Mouse (Mus musculus) neural tube, embryonic 14.5 days (tissue): ENCODE data around the gene Ubac2. TPM values are rescaled to one million over a fixed set of nuclear protein-coding genes. Genes with fewer than 3 reads are reported as not detected.

Experiments used
- ATAC-seq: fragments of 200-750 bp; cut with Nextera tagmentation; 2 replicates; pipeline ENCODE4 v1.8.0; 2017; ENCODE audit warnings: low read depth, mild to moderate bottlenecking, moderate TSS enrichment, moderate library complexity
- H3K27ac ChIP-seq: fragments of 300-500 bp; sonication (generic); 2 replicates; pipeline ENCODE4 v1.5.1; 2014; ENCODE audit warnings: low read depth, mild to moderate bottlenecking, control low read depth, low read length, moderate library complexity, mixed read lengths
- H3K27me3 ChIP-seq: fragments of 300-500 bp; sonication (generic); 2 replicates; pipeline ENCODE4 v1.6.1; 2014; ENCODE audit warnings: low read length; ENCODE audit not compliant: control insufficient read depth, insufficient read depth
- H3K36me3 ChIP-seq: fragments of 300-500 bp; sonication (generic); 2 replicates; pipeline ENCODE4 v1.6.1; 2014; ENCODE audit warnings: low read length, mixed read lengths; ENCODE audit not compliant: control insufficient read depth, insufficient read depth
- H3K4me1 ChIP-seq: fragments of 300-500 bp; sonication (generic); 2 replicates; pipeline ENCODE4 v1.6.1; 2014; ENCODE audit warnings: low read length; ENCODE audit not compliant: control insufficient read depth, insufficient read depth
- H3K4me2 ChIP-seq: fragments of 300-500 bp; sonication (generic); 2 replicates; pipeline ENCODE4 v1.6.1; 2014; ENCODE audit warnings: mild to moderate bottlenecking, low read depth, low read length, control low read depth
- H3K4me3 ChIP-seq: fragments of 300-500 bp; sonication (generic); 2 replicates; pipeline ENCODE4 v1.5.1; 2014; ENCODE audit warnings: low read depth, low read length, control low read depth, mixed read lengths
- H3K9ac ChIP-seq: fragments of 300-500 bp; sonication (generic); replicated peaks from 2 replicates; pipeline ENCODE4 v1.6.1; 2014; ENCODE audit warnings: low read depth, mild to moderate bottlenecking, control low read depth, low read length, mixed read lengths
- H3K9me3 ChIP-seq: fragments of 300-500 bp; sonication (generic); 2 replicates; pipeline ENCODE4 v1.6.1; 2016; ENCODE audit warnings: low read length; ENCODE audit not compliant: control insufficient read depth
- WGBS: fragments of 180-500 bp; shearing (Covaris S2); extraction: QIAGEN DNeasy Blood & Tissue Kit; methylation state at CpG from one replicate; pipeline ENCODE4 v1.1.7; 2014; 5-methylcytosine and 5-hydroxymethylcytosine counted together
- polyA plus RNA-seq: library from polyadenylated mRNA; unstranded; fragments of >200 nt; fragmentation: Nextera tagmentation; extraction: Ambion mirVana; gene quantifications from 2 replicates; pipeline ENCODE4 v1.2.1, GENCODE M21; 2014

The Ubac2 gene
- polyA plus RNA-seq, 1 experiment from 2014 or later, result 48.7 TPM

DNA sequence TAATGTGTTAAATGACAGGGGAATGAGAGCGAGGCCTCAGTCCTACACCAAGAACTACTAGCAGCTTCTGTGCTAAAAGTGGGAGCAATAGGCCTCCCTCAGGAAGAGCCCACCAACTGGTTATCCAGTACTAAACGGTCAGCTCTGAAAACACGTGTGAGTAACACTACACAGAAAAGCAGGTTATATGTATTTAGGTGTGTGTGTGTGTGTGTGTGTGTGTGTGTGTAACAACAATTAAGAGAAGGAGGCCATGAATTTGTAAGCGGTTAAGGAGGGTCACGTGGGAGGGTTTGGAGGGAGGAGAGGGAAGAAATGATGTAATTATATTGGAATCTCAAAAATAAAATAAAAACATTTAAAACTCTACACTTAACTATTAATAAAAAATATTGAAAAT, 36.7 kb downstream of the Ubac2 start:
- Histone ChIP-seq H3K27me3 (no peaks in the 10 kb centered on the region), H3K27ac (no peak overlapping the region), H3K4me2 (no peak overlapping the region), H3K4me1 (no peaks in the 10 kb centered on the region), H3K36me3 (peaks cover 4% of the 10 kb centered on the region; the same call in 1 of the 2 replicates), H3K4me3 (no peak overlapping the region), H3K9me3 (no peaks in the 10 kb centered on the region), H3K9ac (no peak overlapping the region)
- ATAC-seq, result no peak
- WGBS, result 90% methylated on average over 5 of the region's 5 CpGs

DNA sequence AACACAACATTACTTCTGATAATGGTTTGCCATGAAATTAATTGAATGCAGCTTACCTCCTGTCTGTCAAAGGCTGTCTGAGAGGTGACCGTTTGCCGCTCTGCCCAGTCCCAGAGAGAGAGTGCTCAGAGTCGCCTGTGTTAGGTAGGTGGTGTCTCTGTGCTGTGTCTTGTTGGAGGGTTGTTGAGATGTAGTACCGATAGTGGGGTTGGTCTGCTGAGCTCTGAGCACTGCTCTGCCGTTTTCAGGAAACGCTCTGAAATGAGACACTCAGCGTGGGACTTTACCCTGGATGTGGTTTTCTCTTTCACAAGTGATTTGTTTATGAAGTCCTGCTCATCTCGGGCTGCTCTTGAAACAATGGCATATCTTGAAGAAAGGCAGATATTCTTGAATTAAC, 37.2 kb downstream of the Ubac2 start, which contains the start of gene Gpr18:
TSS of gene Gpr18 (minus strand) at position 161 of the 400 bp plus-strand sequence.
- 86% methylated on average over 8 of the region's 8 CpGs for WGBS
- Histone ChIP-seq H3K27me3 (no peaks in the 10 kb centered on the region), H3K9me3 (no peaks in the 10 kb centered on the region), H3K4me3 (no peak within 1 kb of the TSS), H3K9ac (no peak within 1 kb of the TSS), H3K36me3 (peaks cover 4% of the 10 kb centered on the region; the same call in 1 of the 2 replicates), H3K27ac (no peak within 1 kb of the TSS), H3K4me2 (no peak within 1 kb of the TSS), H3K4me1 (no peaks in the 10 kb centered on the region)
- ATAC-seq, result no peak

DNA sequence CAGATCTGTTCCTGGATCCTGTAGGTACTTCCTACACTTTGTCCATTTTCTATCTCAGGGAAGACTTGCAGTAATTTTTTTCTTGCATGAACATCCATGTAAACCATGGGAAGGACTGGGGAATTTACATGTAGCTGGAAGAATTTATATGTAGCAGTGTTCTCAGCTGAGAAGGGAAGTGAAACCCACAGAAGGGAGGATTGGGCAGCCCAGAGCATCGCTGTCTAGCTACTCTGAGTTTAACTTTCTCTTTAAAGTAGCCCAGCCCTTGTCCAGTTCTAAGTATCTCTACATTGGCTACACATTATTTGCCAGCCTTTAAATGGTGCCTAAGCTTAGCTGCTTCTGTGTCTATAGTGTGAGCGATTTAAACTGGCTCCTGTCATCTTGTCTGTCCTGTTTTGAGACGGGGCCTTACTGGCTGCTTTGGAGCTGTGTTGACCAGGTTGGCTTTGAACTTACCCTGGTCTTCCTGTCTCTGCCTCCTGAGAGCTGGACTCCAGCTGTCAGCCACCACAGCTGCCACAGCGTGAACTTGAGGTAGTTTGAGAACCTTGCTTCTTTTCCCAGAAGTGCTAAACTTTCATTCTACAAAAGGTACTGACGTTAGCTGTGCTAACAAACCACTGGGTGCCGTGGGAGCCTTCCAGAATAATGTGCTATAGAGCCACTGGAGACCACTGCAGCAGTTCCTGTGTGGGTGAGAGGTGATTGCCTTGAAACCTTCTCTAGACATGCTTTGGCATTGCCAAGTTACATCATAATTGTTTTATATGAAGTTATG, 38.1 kb downstream of the Ubac2 start:
- 91% methylated on average over 6 of the region's 6 CpGs for WGBS
- ATAC-seq, result no peak
- Histone ChIP-seq H3K9me3 (no peaks in the 10 kb centered on the region), H3K36me3 (peaks cover 4% of the 10 kb centered on the region; the same call in 1 of the 2 replicates), H3K4me2 (no peak overlapping the region), H3K9ac (no peak overlapping the region), H3K4me1 (no peaks in the 10 kb centered on the region), H3K27ac (no peak overlapping the region), H3K4me3 (no peak overlapping the region), H3K27me3 (no peaks in the 10 kb centered on the region)

DNA sequence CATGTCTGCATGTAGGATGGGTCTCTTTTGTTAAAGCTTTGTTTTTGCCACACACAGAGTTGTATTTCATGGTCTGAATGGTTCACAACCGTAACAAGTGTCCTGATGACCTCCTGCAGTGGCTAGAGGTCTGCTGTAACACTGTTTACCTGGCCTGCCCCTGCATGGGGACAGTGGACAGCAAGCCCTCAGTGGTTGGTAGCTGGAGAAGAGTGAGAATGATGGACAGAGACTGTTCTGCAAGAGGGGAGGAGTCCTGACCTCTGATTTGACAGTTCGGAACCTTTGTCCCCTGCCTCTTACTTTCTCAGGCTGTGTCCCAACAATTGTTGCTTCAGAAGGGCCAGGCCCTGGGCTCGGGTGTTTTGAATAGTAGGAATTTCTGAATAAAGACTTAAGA, 39.8 kb downstream of the Ubac2 start:
- H3K4me3 ChIP-seq, result no peak overlapping the region
- no peak for ATAC-seq
- H3K27ac ChIP-seq, result no peak overlapping the region
- no peaks in the 10 kb centered on the region for H3K27me3 ChIP-seq
- 73% methylated on average over 3 of the region's 3 CpGs for WGBS
- no peaks in the 10 kb centered on the region for H3K9me3 ChIP-seq
- H3K9ac ChIP-seq, result no peak overlapping the region
- H3K4me1 ChIP-seq, result no peaks in the 10 kb centered on the region
- H3K4me2 ChIP-seq, result no peak overlapping the region
- H3K36me3 ChIP-seq, result no peaks in the 10 kb centered on the region; the same call in 1 of the 2 replicates

DNA sequence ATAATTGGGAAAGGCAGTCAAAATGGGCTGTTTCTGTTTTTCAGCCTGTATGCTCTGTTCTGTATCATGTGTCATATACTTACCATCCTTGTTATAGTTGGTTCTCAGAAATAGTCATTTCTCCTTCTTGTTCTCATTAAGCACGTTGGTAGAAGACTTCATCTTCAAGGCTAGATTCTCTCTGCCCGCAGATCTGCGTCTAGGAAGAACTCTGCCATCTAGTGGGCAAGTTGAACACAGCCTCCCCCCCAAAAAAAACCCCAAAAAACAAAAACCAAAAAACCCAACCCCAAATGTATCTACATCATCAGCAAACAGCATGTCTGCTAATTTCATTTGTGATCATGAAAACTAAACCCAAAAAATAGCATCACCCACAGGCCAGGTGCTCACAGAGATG, 41.3 kb downstream of the Ubac2 start:
- WGBS, result 41% methylated on average over 3 of the region's 3 CpGs
- Histone ChIP-seq H3K36me3 (no peaks in the 10 kb centered on the region; the same call in 1 of the 2 replicates), H3K27ac (no peak overlapping the region), H3K27me3 (no peaks in the 10 kb centered on the region), H3K9ac (no peak overlapping the region), H3K4me1 (no peaks in the 10 kb centered on the region), H3K9me3 (no peaks in the 10 kb centered on the region), H3K4me2 (no peak overlapping the region), H3K4me3 (no peak overlapping the region)
- no peak for ATAC-seq

DNA sequence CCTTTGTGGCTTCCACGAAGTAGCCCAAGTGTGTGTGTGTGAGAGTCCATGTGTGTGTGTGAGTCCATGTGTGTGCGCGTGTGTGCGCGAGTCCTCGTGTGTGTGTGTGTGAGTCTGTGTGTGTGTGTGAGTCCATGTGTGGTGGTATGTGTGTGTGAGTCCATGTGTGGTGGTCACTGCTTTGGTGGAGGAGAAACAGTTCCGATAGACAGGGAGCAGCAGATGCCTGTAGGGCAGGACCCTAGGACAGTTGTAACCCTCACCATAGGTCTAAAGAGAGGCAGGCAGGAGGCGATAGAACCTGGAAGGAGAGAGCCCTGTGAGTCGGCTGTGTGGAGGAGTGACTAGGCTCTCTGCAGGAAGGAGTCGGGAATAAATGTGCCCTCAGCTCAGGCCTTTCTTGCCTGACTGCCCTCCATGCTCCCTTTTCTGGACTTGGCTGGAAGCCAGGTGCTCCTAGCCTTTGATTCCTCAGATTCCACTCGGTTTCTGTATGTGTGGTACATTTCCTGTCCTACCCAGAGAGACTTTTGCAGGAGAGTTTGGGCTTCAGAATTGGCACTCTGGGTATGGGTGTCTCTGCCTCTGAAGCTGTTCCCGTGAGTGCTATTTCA, 42.2 kb downstream of the Ubac2 start:
- Histone ChIP-seq H3K4me2 (no peak overlapping the region), H3K4me3 (no peak overlapping the region), H3K9me3 (no peaks in the 10 kb centered on the region), H3K27me3 (no peaks in the 10 kb centered on the region), H3K36me3 (no peaks in the 10 kb centered on the region; the same call in 1 of the 2 replicates), H3K4me1 (no peaks in the 10 kb centered on the region), H3K27ac (no peak overlapping the region), H3K9ac (no peak overlapping the region)
- 85% methylated on average over 12 of the region's 12 CpGs for WGBS
- no peak for ATAC-seq

DNA sequence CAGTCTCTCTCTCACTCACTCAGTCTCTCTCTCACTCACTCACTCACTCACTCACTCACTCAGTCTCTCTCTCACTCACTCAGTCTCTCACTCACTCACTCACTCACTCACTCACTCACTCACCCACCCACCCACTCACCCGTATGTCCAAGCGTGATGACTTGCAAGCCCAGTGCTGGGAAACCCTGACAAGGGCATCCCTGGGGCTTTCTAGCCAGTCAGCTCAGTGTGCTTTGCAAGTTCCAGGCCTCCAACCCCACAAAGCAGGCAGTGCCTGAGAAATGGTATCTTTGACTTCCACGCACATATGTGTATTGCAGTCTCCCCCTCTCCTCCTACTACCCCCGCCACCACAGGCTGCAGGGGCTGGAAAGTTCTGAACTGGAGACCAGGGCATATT, 43.6 kb downstream of the Ubac2 start:
- 87% methylated on average over 4 of the region's 4 CpGs for WGBS
- H3K4me1 ChIP-seq, result no peaks in the 10 kb centered on the region
- no peak overlapping the region for H3K4me2 ChIP-seq
- no peaks in the 10 kb centered on the region for H3K9me3 ChIP-seq
- ATAC-seq, result no peak
- no peaks in the 10 kb centered on the region for H3K27me3 ChIP-seq
- H3K4me3 ChIP-seq, result no peak overlapping the region
- no peak overlapping the region for H3K9ac ChIP-seq
- no peak overlapping the region for H3K27ac ChIP-seq
- no peaks in the 10 kb centered on the region for H3K36me3 ChIP-seq

DNA sequence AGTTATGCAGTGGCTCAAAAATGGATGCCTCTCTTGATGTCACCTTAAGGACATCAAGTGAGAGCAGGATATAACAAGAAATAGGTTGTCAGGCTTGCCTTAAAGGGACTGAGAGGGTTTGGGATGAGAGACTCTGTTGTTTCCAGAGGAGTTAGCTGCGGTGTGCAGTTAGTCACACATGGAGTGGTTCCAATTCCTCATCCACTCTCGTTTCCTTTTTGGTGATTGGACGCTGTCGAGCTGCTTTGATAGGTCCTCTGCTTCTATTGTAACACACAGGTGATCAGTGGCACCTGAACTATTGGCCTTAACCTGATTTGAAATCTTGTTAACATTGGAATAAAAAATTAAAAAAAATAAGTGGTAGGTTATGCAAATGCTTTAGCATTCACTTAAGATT, 44.3 kb downstream of the Ubac2 start:
- Histone ChIP-seq H3K9ac (no peak overlapping the region), H3K27me3 (no peaks in the 10 kb centered on the region), H3K9me3 (no peaks in the 10 kb centered on the region), H3K4me1 (no peaks in the 10 kb centered on the region), H3K4me2 (no peak overlapping the region), H3K27ac (no peak overlapping the region), H3K4me3 (no peak overlapping the region), H3K36me3 (no peaks in the 10 kb centered on the region)
- WGBS, result 85% methylated on average over 4 of the region's 4 CpGs
- ATAC-seq, result no peak

DNA sequence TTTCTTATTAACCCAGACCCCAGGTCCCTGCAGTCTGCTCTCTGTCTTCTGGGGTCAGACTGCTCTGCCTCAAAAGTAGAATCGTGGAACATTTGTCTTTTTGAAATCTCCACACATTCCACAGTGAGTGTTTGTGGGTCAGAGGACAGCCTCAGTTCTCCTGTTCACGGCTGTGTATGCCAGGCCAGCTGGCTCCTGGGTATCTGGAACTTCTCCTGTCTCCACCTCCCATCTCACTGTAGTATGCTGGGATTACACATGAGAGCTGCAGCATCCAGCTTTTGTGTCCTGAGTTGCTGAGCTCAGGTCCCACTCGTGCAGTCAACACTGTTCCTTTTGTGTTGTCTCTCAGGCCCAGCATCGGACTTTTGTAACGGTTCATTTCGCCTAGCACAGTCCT, 46.5 kb downstream of the Ubac2 start:
- ATAC-seq, result no peak

More for the DNA sequence above, 46.5 kb downstream of the Ubac2 start:
- Histone ChIP-seq H3K9ac (no peak overlapping the region), H3K4me1 (no peaks in the 10 kb centered on the region), H3K4me2 (no peak overlapping the region), H3K27ac (no peak overlapping the region), H3K9me3 (no peaks in the 10 kb centered on the region), H3K27me3 (no peaks in the 10 kb centered on the region), H3K36me3 (no peaks in the 10 kb centered on the region), H3K4me3 (no peak overlapping the region)
- 76% methylated on average over 6 of the region's 6 CpGs for WGBS
